Mouse (Mus musculus): Measurements from ENCODE around the gene Tgfb3.

Gene Tgfb3

GRCm38 (mm10) chr12:86078553-86079201 lies at the start of gene Tgfb3:
Gene Tgfb3, minus strand, starts transcription at chr12:86079041.
- peak in 1 of 2 experiments; percentile 54 for DNase-seq

GRCm38 (mm10) chr12:86128122-86128521 lies 49.3 kb upstream of the Tgfb3 start:
- peak; percentile 83 to 87 for DNase-seq

- no peak for DNase-seq
These were observed 45.2 kb upstream of the Tgfb3 start for GRCm38 (mm10) chr12:86124016-86124415.

- DNase-seq: peak in 1 of 2 experiments; percentile 24
These were observed 37.5 kb upstream of the Tgfb3 start for GRCm38 (mm10) chr12:86116295-86116835.

- DNase-seq: peak; percentile 56 to 79
These were observed 31.8 kb upstream of the Tgfb3 start for GRCm38 (mm10) chr12:86110637-86111036.

- DNase-seq: peak; percentile 47 to 49
These were observed 30.7 kb upstream of the Tgfb3 start for GRCm38 (mm10) chr12:86109531-86109930.

GRCm38 (mm10) chr12:86107645-86108044 lies 28.8 kb upstream of the Tgfb3 start:
- no peak for DNase-seq

- DNase-seq: no peak
These were observed 27.2 kb upstream of the Tgfb3 start for GRCm38 (mm10) chr12:86106086-86106485.

- DNase-seq: peak in 1 of 2 experiments; percentile 60
These were observed 26.7 kb upstream of the Tgfb3 start for GRCm38 (mm10) chr12:86105546-86105945.

- peak; percentile 49 to 58 for DNase-seq
These were observed 25.5 kb upstream of the Tgfb3 start for GRCm38 (mm10) chr12:86104297-86104696.

- DNase-seq: peak; percentile 53 to 62
These were observed 25.0 kb upstream of the Tgfb3 start for GRCm38 (mm10) chr12:86103852-86104251.

GRCm38 (mm10) chr12:86103391-86103790 lies 24.6 kb upstream of the Tgfb3 start:
- peak; percentile 42 to 62 for DNase-seq

- peak; percentile 75 to 80 for DNase-seq
These were observed 23.8 kb upstream of the Tgfb3 start for GRCm38 (mm10) chr12:86102686-86103085.

GRCm38 (mm10) chr12:86100711-86101110 lies 21.9 kb upstream of the Tgfb3 start:
- DNase-seq: no peak

GRCm38 (mm10) chr12:86097781-86098180 lies 18.9 kb upstream of the Tgfb3 start:
- no peak for DNase-seq

- no peak for DNase-seq
These were observed 17.0 kb upstream of the Tgfb3 start for GRCm38 (mm10) chr12:86095806-86096205.

- no peak for DNase-seq
These were observed 15.2 kb upstream of the Tgfb3 start for GRCm38 (mm10) chr12:86094075-86094474.

GRCm38 (mm10) chr12:86091601-86092132 lies 12.8 kb upstream of the Tgfb3 start:
- peak; percentile 55 for DNase-seq

GRCm38 (mm10) chr12:86090764-86091163 lies 11.9 kb upstream of the Tgfb3 start:
- no peak for DNase-seq

GRCm38 (mm10) chr12:86088042-86088441 lies 9.2 kb upstream of the Tgfb3 start:
- DNase-seq: peak; percentile 65 to 76

- DNase-seq: no peak
These were observed 7.7 kb upstream of the Tgfb3 start for GRCm38 (mm10) chr12:86086550-86086949.

- no peak for DNase-seq
These were observed 7.0 kb upstream of the Tgfb3 start for GRCm38 (mm10) chr12:86085873-86086272.

- peak; percentile 88 to 94 for DNase-seq
These were observed 3.7 kb upstream of the Tgfb3 start, which contains the start of gene Ift43 for GRCm38 (mm10) chr12:86082481-86083012. Gene Ift43, plus strand, starts transcription at chr12:86082541.

GRCm38 (mm10) chr12:86079202-86079667 lies 394 bp upstream of the Tgfb3 start:
- peak; percentile 93 to 97 for DNase-seq
